Mouse (Mus musculus) CH12.LX (cell line): Measurements from ENCODE around the gene Tmc4. TPM values are rescaled to one million over a fixed set of nuclear protein-coding genes. Genes with fewer than 3 reads are reported as not detected.

ENCODE experiments used
- DNase-seq: peaks from one replicate; pipeline ENCODE4 v3.0.0-alpha.2; 2013; ENCODE audit errors: extremely low read depth
- H3K27ac ChIP-seq: 2 replicates; pipeline ENCODE4 v1.5.1; 2012; ENCODE audit warnings: low read depth, mild to moderate bottlenecking, control low read depth, moderate library complexity; ENCODE audit not compliant: insufficient read depth
- H3K27me3 ChIP-seq: replicated peaks from 2 replicates; pipeline ENCODE3; 2012; ENCODE audit warnings: inconsistent platforms
- H3K36me3 ChIP-seq, 2 experiments: replicated peaks in 1 of 2; 2 replicates each; pipeline versions ENCODE3 to v1.6.1; 2012; ENCODE audit warnings: inconsistent platforms in 1 of 2, low read length in 1 of 2, mild to moderate bottlenecking in 1 of 2, mixed read lengths in 1 of 2, moderate library complexity in 1 of 2; ENCODE audit not compliant: control insufficient read depth in 1 of 2, insufficient read depth in 1 of 2
- H3K4me1 ChIP-seq, 2 experiments: 2 replicates each; pipeline ENCODE4 v1.6.1; 2012; ENCODE audit warnings: inconsistent platforms in 1 of 2, moderate library complexity in 1 of 2; ENCODE audit not compliant: insufficient read depth in 2 of 2, control insufficient read depth in 1 of 2
- H3K4me2 ChIP-seq: 2 replicates; pipeline ENCODE4 v1.6.1; 2012; ENCODE audit warnings: low read depth, mild to moderate bottlenecking, control low read depth; ENCODE audit not compliant: poor library complexity, insufficient read depth, severe bottlenecking
- H3K4me3 ChIP-seq, 3 experiments: fragments of 150-350 bp in 1 of 3; sonication (generic) in 1 of 3; replicated peaks in 1 of 3; 2 replicates each; pipeline versions ENCODE3 to v1.5.1; 2011 to 2012; ENCODE audit warnings: low read depth in 2 of 3, low read length in 2 of 3, mild to moderate bottlenecking in 2 of 3, moderate library complexity in 2 of 3, control low read depth in 1 of 3, improper control_type of control experiment in 1 of 3, inconsistent platforms in 1 of 3, mixed read lengths in 1 of 3; ENCODE audit not compliant: poor library complexity in 1 of 3
- H3K79me2 ChIP-seq: replicated peaks from 2 replicates; pipeline ENCODE4 v1.6.1; 2012; ENCODE audit warnings: mild to moderate bottlenecking, moderate library complexity; ENCODE audit not compliant: control insufficient read depth, poor library complexity, insufficient read depth, severe bottlenecking; ENCODE audit errors: extremely low read depth
- H3K9ac ChIP-seq: 2 replicates; pipeline ENCODE4 v1.6.1; 2012; ENCODE audit warnings: low read depth, mild to moderate bottlenecking, control low read depth, moderate library complexity; ENCODE audit not compliant: insufficient read depth
- H3K9me3 ChIP-seq: replicated peaks from 2 replicates; pipeline ENCODE3; 2012; ENCODE audit warnings: low read length, inconsistent platforms, mixed read lengths
- BHLHE40 ChIP-seq: IDR thresholded peaks from 2 replicates; pipeline ENCODE4 v1.6.1; 2011; ENCODE audit warnings: mild to moderate bottlenecking, low read depth, low read length, improper control_type of control experiment
- CTCF ChIP-seq, 2 experiments: IDR thresholded peaks in 1 of 2; conservative IDR thresholded peaks in 1 of 2; 2 replicates each; pipeline ENCODE4 v1.5.1; 2011 to 2012; ENCODE audit warnings: low read depth in 2 of 2, low read length in 2 of 2, improper control_type of control experiment in 1 of 2, inconsistent platforms in 1 of 2, mild to moderate bottlenecking in 1 of 2, moderate library complexity in 1 of 2
- E2F4 ChIP-seq: IDR thresholded peaks from 2 replicates; pipeline ENCODE4 v1.6.1; 2011; ENCODE audit warnings: low read depth, low read length, improper control_type of control experiment; ENCODE audit not compliant: insufficient replicate concordance
- ELF1 ChIP-seq: IDR thresholded peaks from 2 replicates; pipeline ENCODE4 v1.6.1; 2014; ENCODE audit warnings: low read depth, mild to moderate bottlenecking, inconsistent platforms, low read length, improper control_type of control experiment
- EP300 ChIP-seq: IDR thresholded peaks from 2 replicates; pipeline ENCODE4 v1.6.1; 2011; ENCODE audit warnings: low read length, improper control_type of control experiment
- ETS1 ChIP-seq: conservative IDR thresholded peaks from 2 replicates; pipeline ENCODE4 v1.6.1; 2012; ENCODE audit warnings: low read depth, mild to moderate bottlenecking, inconsistent platforms, low read length, improper control_type of control experiment, moderate library complexity
- GABPA ChIP-seq: IDR thresholded peaks from 2 replicates; pipeline ENCODE4 v1.6.1; 2012; ENCODE audit warnings: low read depth, low read length, improper control_type of control experiment, inconsistent platforms; ENCODE audit not compliant: insufficient replicate concordance
- HCFC1 ChIP-seq: IDR thresholded peaks from 2 replicates; pipeline ENCODE4 v1.6.1; 2012; ENCODE audit warnings: low read depth, mild to moderate bottlenecking, inconsistent platforms, low read length, improper control_type of control experiment
- JUN ChIP-seq: IDR thresholded peaks from 2 replicates; pipeline ENCODE4 v1.6.1; 2011; ENCODE audit warnings: low read depth, mild to moderate bottlenecking, low read length, improper control_type of control experiment, moderate library complexity; ENCODE audit not compliant: insufficient read depth
- JUND ChIP-seq: conservative IDR thresholded peaks from 2 replicates; pipeline ENCODE4 v1.6.1; 2011; ENCODE audit warnings: low read depth, low read length, improper control_type of control experiment
- MAFK ChIP-seq: IDR thresholded peaks from 2 replicates; pipeline ENCODE4 v1.6.1; 2011; ENCODE audit warnings: low read length, improper control_type of control experiment; ENCODE audit not compliant: insufficient replicate concordance
- MAX ChIP-seq: IDR thresholded peaks from 2 replicates; pipeline ENCODE4 v1.6.1; 2011; ENCODE audit warnings: low read length, improper control_type of control experiment
- MAZ ChIP-seq: IDR thresholded peaks from 2 replicates; pipeline ENCODE4 v1.6.1; 2012; ENCODE audit warnings: low read depth, mild to moderate bottlenecking, inconsistent platforms, low read length, improper control_type of control experiment, moderate library complexity
- MEF2A ChIP-seq: IDR thresholded peaks from 2 replicates; pipeline ENCODE4 v1.6.1; 2014; ENCODE audit warnings: low read depth, mild to moderate bottlenecking, inconsistent platforms, low read length, improper control_type of control experiment, borderline replicate concordance
- MYC ChIP-seq: IDR thresholded peaks from 2 replicates; pipeline ENCODE4 v1.6.1; 2011; ENCODE audit warnings: low read depth, mild to moderate bottlenecking, improper control_type of control experiment, low read length
- NELFE ChIP-seq: IDR thresholded peaks from 2 replicates; pipeline ENCODE4 v1.6.1; 2011; ENCODE audit warnings: low read depth, low read length, improper control_type of control experiment
- NRF1 ChIP-seq: IDR thresholded peaks from 2 replicates; pipeline ENCODE4 v1.6.1; 2014; ENCODE audit warnings: low read depth, mild to moderate bottlenecking, inconsistent platforms, low read length, improper control_type of control experiment, moderate library complexity
- PAX5 ChIP-seq: IDR thresholded peaks from 2 replicates; pipeline ENCODE4 v1.6.1; 2012; ENCODE audit warnings: low read length, inconsistent platforms, mixed read lengths
- POLR2AphosphoS2 ChIP-seq: IDR thresholded peaks from 2 replicates; pipeline ENCODE4 v1.6.1; 2011; ENCODE audit warnings: low read depth, low read length, improper control_type of control experiment
- RAD21 ChIP-seq: IDR thresholded peaks from 2 replicates; pipeline ENCODE4 v1.6.1; 2011; ENCODE audit warnings: low read depth, mild to moderate bottlenecking, low read length, improper control_type of control experiment, moderate library complexity
- TBP ChIP-seq: conservative IDR thresholded peaks from 2 replicates; pipeline ENCODE4 v1.6.1; 2011; ENCODE audit warnings: low read depth, low read length, improper control_type of control experiment
- USF1 ChIP-seq: IDR thresholded peaks from 2 replicates; pipeline ENCODE4 v1.6.1; 2014; ENCODE audit warnings: low read depth, mild to moderate bottlenecking, inconsistent platforms, low read length, improper control_type of control experiment
- USF2 ChIP-seq: conservative IDR thresholded peaks from 2 replicates; pipeline ENCODE4 v1.6.1; 2011; ENCODE audit warnings: low read depth, low read length, improper control_type of control experiment
- ZNF384 ChIP-seq: IDR thresholded peaks from 2 replicates; pipeline ENCODE4 v1.6.1; 2012; ENCODE audit warnings: low read depth, low read length, improper control_type of control experiment, inconsistent platforms
- dilution Hi-C: fragments of 300-500 bp; cut with MboI; formaldehyde crosslinking; loops from 2 replicates; pipeline ENCODE4 v1.14.3; 2020; ENCODE audit warnings: low sequenced_read_pairs; ENCODE audit not compliant: extremely low pct_unique_long_range_greater_than_20kb, extremely low pct_ligation_motif_present
- in situ Hi-C: fragments of 300-500 bp; cut with MboI; formaldehyde crosslinking; loops from 3 replicates; pipeline ENCODE4 v1.14.3; 2019; ENCODE audit warnings: low sequenced_read_pairs, low pct_ligation_motif_present, low pct_unique_long_range_greater_than_20kb, mixed read lengths
- polyA plus RNA-seq: library from polyadenylated mRNA; unstranded; fragments of >175 nt; gene quantifications from 2 replicates; pipeline ENCODE4 v1.2.1, GENCODE M21; 2012; ENCODE audit warnings: low read depth; ENCODE audit not compliant: insufficient read length
- total RNA-seq, 2 experiments: library from RNA; depleted of rRNA; stranded (reverse); fragments of 300-350 nt in 1 of 2; fragments of >200 nt in 1 of 2; gene quantifications; 2 replicates each; pipeline ENCODE4 v1.2.3; 2012 to 2014

Gene Tmc4
- total and polyA plus RNA-seq, 3 experiments, result 0.56 to 4.6 (median 1.8) TPM

DNA sequence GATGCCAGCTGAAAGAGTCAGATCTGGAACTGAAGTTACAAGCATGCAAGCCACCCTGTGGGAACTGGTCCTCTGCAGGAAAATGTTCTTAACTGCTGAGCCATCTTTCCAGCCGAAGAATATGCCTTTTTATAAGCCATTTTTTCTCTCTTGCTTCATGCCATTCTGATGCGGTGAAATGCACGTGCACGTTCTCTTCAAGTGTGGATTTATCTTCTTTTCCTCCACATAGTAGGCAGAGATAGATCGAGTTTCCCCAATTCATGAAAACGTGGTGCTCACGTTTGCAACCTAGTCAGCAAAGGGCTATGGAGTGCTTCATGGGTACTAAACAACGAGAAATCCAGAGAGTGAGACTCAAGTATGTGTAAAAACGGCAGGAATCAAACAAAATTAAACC lies 33.5 kb downstream of the Tmc4 start:
- H3K27ac ChIP-seq, result no peak overlapping the region
- H3K9ac ChIP-seq, result no peak overlapping the region
- peaks cover 29 to 58% of the 10 kb centered on the region in 2 experiments for H3K36me3 ChIP-seq
- dilution Hi-C loops (no loop called here), in situ Hi-C loops (no loop called here)
- peak overlapping the region; percentile 39; the same call in 1 of the 2 replicates for H3K4me2 ChIP-seq
- DNase-seq, result no peak
- H3K79me2 ChIP-seq, result peaks cover 35% of the 10 kb centered on the region
- H3K9me3 ChIP-seq, result no peaks in the 10 kb centered on the region
- no peak for TF ChIP-seq USF1
- no peak for TF ChIP-seq ETS1
- TF ChIP-seq E2F4, result no peak
- TF ChIP-seq USF2, result no peak
- TF ChIP-seq, all 38 proteins: peak for 0
- H3K4me3 ChIP-seq, result peak overlapping the region in 2 of 3 experiments; percentile 60 to 93
- peaks cover 13 to 37% of the 10 kb centered on the region in 2 experiments for H3K4me1 ChIP-seq
- no peaks in the 10 kb centered on the region for H3K27me3 ChIP-seq

DNA sequence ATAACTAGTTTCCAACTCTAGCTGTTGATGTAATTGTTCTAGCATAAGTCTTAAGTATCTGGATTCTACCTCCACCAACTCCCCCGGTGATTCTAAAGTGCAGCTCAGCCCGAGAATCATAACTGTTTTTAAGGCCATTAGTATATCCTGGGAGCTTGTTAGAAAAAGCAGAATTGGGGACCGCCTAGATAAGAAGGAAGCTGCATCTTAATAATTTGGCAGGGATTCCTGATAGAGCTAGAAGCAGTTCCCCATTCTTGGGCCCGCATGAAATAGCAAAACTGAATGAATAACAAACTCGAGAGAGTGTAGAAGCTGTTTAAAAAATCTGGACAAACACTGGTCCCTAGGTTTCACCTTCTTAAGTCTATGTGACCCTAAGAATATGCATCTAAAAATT lies 33.9 kb downstream of the Tmc4 start:
- no peak for TF ChIP-seq MAX
- no peak for TF ChIP-seq BHLHE40
- no peak for TF ChIP-seq USF1
- TF ChIP-seq CTCF (conservative IDR thresholded peaks at IDR 0.05 in 1 of 2, IDR thresholded peaks at IDR 0.05 in 1 of 2; ENCODE audit: low read depth in 2 of 2, low read length in 2 of 2), result no peak
- TF ChIP-seq NRF1, result no peak
- TF ChIP-seq JUND, result no peak
- TF ChIP-seq ELF1, result no peak
- no peak for TF ChIP-seq ZNF384
- no peak for DNase-seq
- Histone ChIP-seq H3K4me1 (peaks cover 13 to 32% of the 10 kb centered on the region in 2 experiments), H3K4me2 (no peak overlapping the region), H3K27me3 (no peaks in the 10 kb centered on the region), H3K27ac (no peak overlapping the region), H3K4me3 (no peak overlapping the region), H3K79me2 (peaks cover 31% of the 10 kb centered on the region), H3K9me3 (no peaks in the 10 kb centered on the region), H3K9ac (no peak overlapping the region), H3K36me3 (peaks cover 34 to 59% of the 10 kb centered on the region in 2 experiments)
- in situ Hi-C loops, result no loop called here
- dilution Hi-C loops, result no loop called here

DNA sequence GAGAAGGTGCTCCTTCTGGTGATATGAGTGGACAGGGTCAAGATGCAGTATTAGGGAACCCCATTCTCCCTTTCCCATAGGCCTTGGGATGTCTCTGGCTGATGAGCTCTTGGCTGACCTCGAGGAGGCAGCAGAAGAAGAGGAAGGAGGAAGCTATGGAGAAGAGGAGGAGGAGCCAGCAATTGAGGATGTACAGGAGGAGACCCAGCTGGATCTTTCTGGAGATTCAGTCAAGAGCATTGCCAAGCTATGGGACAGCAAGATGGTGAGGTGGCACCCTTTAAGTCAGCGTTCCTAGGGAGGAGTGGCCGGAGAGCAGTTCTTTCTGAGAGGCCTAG lies 46.9 kb downstream of the Tmc4 start:
- H3K79me2 ChIP-seq, result peaks cover 37% of the 10 kb centered on the region
- TF ChIP-seq MAX, result no peak
- TF ChIP-seq MEF2A, result no peak
- TF ChIP-seq USF2, result no peak
- no peak for TF ChIP-seq MAFK
- TF ChIP-seq ELF1, result no peak
- TF ChIP-seq JUN, result no peak
- TF ChIP-seq EP300, result no peak
- no peak for TF ChIP-seq E2F4
- TF ChIP-seq MAZ, result no peak
- TF ChIP-seq TBP, result no peak
- TF ChIP-seq MYC, result no peak
- no peak for TF ChIP-seq RAD21
- no peak for TF ChIP-seq NELFE
- TF ChIP-seq PAX5, result no peak
- TF ChIP-seq GABPA, result no peak
- TF ChIP-seq POLR2AphosphoS2, result no peak
- no peak for TF ChIP-seq HCFC1
- TF ChIP-seq, all 38 proteins: peak for 0
- in situ Hi-C loops (no loop called here), dilution Hi-C loops (no loop called here)
- Histone ChIP-seq H3K27ac (no peak overlapping the region), H3K4me3 (peak overlapping the region; percentile 67 to 75 (median 69)), H3K4me2 (peak overlapping the region; percentile 63), H3K9me3 (no peaks in the 10 kb centered on the region), H3K36me3 (peaks cover 38 to 72% of the 10 kb centered on the region in 2 experiments), H3K27me3 (no peaks in the 10 kb centered on the region), H3K4me1 (peaks cover 7 to 48% of the 10 kb centered on the region in 2 experiments), H3K9ac (peak overlapping the region; percentile 80)
- no peak for DNase-seq
